Mouse (Mus musculus) embryo, embryonic 9.5 days (tissue): ENCODE data around the gene Btrc.

Source experiments
- DNase-seq: peaks from one replicate; pipeline ENCODE4 v3.0.0-alpha.2; 2017; ENCODE audit errors: extremely low spot score

The Btrc gene

DNA sequence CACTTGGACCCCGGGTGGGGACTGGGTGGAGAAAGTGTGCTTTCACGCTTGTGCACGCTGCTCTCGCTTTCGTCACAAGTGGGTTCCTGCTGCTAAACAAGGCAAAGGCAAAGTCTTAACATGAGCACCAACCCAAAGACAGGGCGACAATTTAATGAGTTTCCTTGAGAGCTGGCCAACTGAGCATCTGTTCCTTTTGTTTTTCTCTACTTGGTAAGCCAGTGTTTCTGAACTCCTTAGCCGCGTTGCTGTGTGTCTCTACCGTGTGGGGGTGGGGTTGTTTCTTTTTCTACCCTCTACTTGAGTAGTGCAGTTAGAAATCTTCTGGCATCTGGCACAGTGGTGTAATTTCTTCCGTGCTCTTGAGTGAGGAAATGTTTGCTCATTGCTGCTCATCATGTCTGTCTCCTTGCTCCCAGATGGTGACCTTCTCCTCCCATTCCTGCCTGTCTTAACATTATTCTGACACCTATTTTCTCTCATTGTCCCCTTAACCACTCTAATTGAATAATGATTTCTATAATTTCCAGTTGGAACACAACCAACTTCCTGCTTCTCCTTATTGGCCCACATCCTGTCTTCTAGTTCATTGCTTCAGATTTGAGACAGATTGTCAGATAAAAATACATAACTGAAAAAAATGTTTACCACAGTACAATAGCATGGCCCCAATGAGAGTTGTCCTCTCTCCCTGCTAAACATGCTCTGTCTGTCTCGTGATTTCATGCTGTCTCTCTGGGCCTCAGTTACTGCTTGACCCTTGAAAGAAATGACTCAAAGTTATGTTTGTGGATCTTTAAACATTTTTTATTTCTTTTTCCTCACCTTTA is 109.4 kb downstream of the Btrc start:
- no peak for DNase-seq

- no peak for DNase-seq
These were observed 111.2 kb downstream of the Btrc start for GRCm38 (mm10) chr19:45474686-45475085.

DNA sequence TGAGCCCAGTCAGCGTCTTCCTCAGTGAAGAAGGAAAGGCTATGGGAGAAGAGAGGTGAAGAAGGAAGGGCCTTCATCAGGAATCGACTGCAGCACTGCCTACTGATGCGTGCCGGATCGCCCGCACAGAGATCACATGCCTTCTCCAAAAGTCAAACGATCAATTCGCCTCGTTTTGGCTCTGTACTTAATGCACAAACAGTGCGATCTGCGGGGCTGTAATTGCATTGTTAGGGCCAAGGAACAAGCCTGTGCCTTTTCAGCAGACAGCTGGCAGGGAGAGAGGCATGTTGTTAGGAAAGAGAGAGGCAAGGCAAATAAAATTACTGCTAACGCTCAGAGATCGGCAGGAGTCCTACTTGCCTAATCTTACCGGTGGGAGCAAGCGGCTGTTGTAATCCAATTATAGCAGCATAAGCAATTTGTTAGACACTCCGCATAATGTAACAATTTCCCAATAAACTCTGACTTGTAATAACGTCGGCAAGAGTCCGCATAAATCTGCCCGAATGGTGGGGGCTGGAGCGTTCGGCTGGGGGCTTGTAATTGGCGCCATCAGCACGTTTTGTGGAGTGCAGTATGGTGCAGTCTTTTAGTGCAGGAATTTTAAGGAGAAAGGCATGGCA is 112.5 kb downstream of the Btrc start:
- no peak for DNase-seq

DNA sequence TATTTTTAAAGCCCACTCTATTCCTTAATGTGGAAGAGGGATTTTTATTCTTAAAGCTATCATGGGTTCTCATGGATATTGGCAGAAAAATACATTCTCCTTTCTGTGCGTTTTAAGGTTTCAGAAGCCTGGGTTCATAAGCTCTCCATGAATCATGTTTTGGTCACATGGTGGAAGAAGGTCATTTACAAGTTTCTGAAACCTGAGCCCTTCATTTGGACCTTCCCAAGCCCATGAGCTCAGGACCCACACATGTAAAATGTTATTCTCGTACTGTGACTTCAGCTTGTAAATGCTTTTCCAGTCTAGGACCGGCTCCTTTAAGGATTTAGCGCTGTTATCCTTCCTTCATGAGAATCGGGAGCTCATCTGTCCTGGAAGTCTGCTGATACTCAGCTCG is 116.0 kb downstream of the Btrc start:
- no peak for DNase-seq

- DNase-seq = no peak
These were observed 117.0 kb downstream of the Btrc start for GRCm38 (mm10) chr19:45480490-45480889.

DNA sequence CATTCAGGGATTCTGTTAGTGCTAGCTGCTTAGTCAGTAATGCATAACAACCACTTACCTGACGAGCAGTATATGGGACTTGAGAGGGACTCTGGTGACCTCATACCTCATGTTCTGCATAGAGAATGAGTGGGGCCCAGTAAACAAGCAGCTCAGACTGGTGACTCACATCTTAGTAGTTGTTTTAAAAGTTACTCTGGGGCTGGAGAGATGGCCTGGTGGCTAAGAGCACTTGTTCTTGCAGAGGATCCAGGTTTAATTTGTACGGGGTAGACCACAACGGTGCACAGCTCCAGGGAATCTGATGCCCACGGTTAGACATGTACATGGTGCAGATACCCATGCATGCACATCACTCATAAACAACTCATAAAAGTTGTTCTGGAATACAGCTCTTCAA is 117.4 kb downstream of the Btrc start:
- no peak for DNase-seq

- DNase-seq = no peak
These were observed 119.9 kb downstream of the Btrc start for GRCm38 (mm10) chr19:45483470-45483869.

GRCm38 (mm10) chr19:45486206-45486991 is 122.9 kb downstream of the Btrc start:
- DNase-seq = no peak

- DNase-seq = no peak
These were observed 123.5 kb downstream of the Btrc start for GRCm38 (mm10) chr19:45486992-45487387.

DNA sequence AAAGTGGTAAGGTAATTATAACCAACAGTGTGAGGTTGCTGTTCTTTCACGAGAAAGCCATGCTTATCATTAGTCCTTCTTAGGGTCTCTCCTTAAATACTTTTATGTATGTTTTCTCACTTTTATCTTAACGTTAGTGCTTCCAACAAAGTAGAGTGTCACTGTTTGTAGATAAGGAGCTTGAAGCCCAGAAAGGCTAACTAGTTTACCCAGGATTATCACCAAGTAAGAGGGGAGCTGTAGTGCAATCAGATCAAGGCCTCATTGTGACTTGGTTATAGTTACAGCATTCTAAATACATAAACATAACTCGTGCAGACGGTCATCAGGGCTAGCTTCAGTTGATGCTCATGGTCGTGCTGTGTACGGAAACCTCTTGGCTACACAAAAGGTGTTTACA is 126.4 kb downstream of the Btrc start:
- no peak for DNase-seq

- no peak for DNase-seq
These were observed 127.7 kb downstream of the Btrc start for GRCm38 (mm10) chr19:45491246-45491645.

DNA sequence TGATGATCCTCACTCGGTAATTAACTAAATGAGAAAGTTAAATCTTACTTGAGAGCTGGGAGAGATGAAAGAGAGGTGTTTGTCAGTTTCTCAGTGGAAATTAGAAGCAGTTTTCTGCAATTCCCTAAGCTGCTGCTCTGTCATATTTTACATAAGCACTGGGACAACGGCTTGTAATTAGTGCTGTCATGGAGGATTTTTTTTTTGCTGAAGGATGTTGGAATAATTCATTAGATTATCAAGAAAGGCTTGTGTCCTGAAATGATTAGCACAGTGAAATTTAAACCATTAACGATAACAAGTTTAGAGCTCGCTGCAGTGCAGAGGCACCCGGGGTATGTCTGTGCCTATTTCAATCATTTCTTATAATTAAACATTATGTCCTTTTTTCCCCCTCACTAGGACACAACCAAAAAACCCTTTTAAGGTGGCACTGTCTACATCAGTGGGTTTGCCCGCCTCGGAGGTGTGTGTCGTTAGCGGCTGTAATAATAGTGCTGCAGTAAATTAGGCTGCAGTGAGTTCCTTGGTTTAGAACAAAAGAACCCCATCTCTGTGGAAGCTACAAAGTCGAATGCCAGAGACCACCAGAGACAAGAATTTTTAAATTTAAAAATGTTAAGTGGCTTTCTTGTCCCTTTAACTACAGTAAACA is 130.7 kb downstream of the Btrc start:
- no peak for DNase-seq

DNA sequence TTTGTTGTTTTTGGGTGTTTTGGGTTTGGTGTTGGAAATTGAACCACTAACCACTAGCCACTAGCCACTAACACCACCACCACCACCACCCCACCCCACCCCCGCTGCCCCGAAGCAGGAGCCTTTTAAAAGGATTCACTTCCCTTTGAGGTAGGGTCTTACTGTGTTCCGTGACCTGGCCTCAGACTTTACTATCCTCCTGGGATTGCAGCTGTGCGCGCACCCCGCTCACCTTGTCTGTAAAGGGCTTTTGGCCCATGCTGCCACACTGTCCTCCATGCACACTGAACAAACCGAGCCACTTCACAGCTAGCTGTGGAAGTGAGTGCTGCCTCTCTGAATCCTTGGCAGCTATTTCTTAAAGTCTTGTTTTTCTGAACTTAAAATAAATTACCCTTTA is 141.9 kb downstream of the Btrc start:
- DNase-seq = no peak

GRCm38 (mm10) chr19:45507531-45507930 is 144.0 kb downstream of the Btrc start:
- DNase-seq = no peak

GRCm38 (mm10) chr19:45510680-45511079 is 147.1 kb downstream of the Btrc start:
- no peak for DNase-seq

GRCm38 (mm10) chr19:45511406-45511805 is 147.9 kb downstream of the Btrc start:
- no peak for DNase-seq

- no peak for DNase-seq
These were observed 151.8 kb downstream of the Btrc start for GRCm38 (mm10) chr19:45515341-45515740.

DNA sequence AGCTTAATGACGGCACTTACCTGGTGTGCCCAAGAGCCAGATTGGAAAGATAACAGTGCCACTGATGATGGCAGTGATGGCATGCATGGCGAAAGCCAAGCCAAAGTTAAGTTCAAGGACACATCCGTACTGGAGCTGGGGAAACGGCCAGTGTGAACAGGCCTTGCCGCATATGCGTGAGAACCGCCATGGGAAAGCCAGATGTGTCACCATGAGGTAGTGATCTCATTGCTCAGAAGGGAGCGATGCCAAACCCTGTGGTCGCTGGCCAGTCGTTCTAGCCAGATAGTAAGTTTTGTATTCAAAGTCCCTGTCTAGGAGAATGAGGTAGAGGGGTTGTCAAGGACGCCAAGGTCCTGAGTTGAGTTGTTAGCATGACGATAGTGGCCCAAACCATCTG is 152.7 kb downstream of the Btrc start:
- DNase-seq = no peak

- no peak for DNase-seq
These were observed 163.8 kb downstream of the Btrc start for GRCm38 (mm10) chr19:45527382-45527781.

GRCm38 (mm10) chr19:45527931-45528534 is 164.5 kb downstream of the Btrc start:
- DNase-seq = no peak

GRCm38 (mm10) chr19:45529294-45529693 is 165.8 kb downstream of the Btrc start:
- DNase-seq = no peak
